Mouse (Mus musculus): Measurements from ENCODE around the gene Ccdc65.

- no peak for TF ChIP-seq CTCF (IDR thresholded peaks at IDR 0.05; ENCODE audit: low read depth)
- TF ChIP-seq EP300 (IDR thresholded peaks at IDR 0.05; ENCODE audit: low read depth), result no peak
Observed at GRCm38 (mm10) chr15:98691486-98692147, 16.4 kb upstream of the Ccdc65 start.

All from liver, postnatal 0 days (tissue).